Mouse (Mus musculus): ENCODE data around the gene Epn3.

DNA sequence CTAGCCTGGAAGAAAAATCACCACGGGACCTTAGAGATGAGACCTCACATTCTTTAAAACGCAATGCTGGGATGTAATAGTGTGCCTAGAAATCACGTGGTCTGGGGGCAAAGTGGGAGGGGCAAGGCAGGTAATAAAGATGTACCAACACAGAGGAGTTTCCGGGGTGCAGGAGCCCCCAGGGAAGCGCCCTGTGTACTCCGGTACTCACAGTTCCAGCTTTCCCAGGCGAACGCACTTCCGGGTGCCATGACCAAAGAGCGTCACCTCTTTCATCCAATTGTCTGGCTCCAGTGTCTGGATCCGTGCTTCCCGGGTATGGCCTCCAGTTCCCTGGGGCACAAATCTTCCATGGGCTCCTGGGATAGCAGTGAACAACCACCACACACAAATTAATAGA lies 43.6 kb upstream of the Epn3 start:
- TF ChIP-seq CTCF (IDR thresholded peaks at IDR 0.05; ENCODE audit: low read depth) (no peak), EP300 (IDR thresholded peaks at IDR 0.05; ENCODE audit: low read depth) (no peak)
